Mouse (Mus musculus) kidney, adult 9 months (tissue): ENCODE results near the gene Tmbim1.

Experiments used
- DNase-seq: peaks from one replicate; pipeline ENCODE4 v3.0.0; 2022

Gene Tmbim1

GRCm38 (mm10) chr1:74277041-74277440 is 28.4 kb downstream of the Tmbim1 start:
- DNase-seq, result no peak

GRCm38 (mm10) chr1:74275015-74275414 is 30.4 kb downstream of the Tmbim1 start:
- DNase-seq, result no peak

- no peak for DNase-seq
Observed at GRCm38 (mm10) chr1:74271659-74272058, 33.8 kb downstream of the Tmbim1 start.

GRCm38 (mm10) chr1:74268750-74269149 is 36.7 kb downstream of the Tmbim1 start:
- DNase-seq, result no peak

GRCm38 (mm10) chr1:74262510-74262909 is 42.9 kb downstream of the Tmbim1 start:
- no peak for DNase-seq

GRCm38 (mm10) chr1:74256782-74257181 is 48.6 kb downstream of the Tmbim1 start:
- no peak for DNase-seq

GRCm38 (mm10) chr1:74255704-74256345 is 49.6 kb downstream of the Tmbim1 start:
- DNase-seq, result no peak

- no peak for DNase-seq
Observed at GRCm38 (mm10) chr1:74250096-74250495, 55.3 kb downstream of the Tmbim1 start.

- DNase-seq, result peak; percentile 89
Observed at GRCm38 (mm10) chr1:74249331-74249980, 56.0 kb downstream of the Tmbim1 start.

GRCm38 (mm10) chr1:74248799-74249198 is 56.6 kb downstream of the Tmbim1 start:
- DNase-seq, result peak; percentile 73

- DNase-seq, result no peak
Observed at GRCm38 (mm10) chr1:74245525-74245924, 59.9 kb downstream of the Tmbim1 start.

- no peak for DNase-seq
Observed at GRCm38 (mm10) chr1:74240832-74241231, 64.6 kb downstream of the Tmbim1 start.

GRCm38 (mm10) chr1:74240311-74240710 is 65.1 kb downstream of the Tmbim1 start:
- no peak for DNase-seq

GRCm38 (mm10) chr1:74239618-74240017 is 65.8 kb downstream of the Tmbim1 start:
- no peak for DNase-seq

- no peak for DNase-seq
Observed at GRCm38 (mm10) chr1:74239162-74239561, 66.3 kb downstream of the Tmbim1 start.
